Comparison of ENCODE assay signal across 8 mouse cellular contexts in the genomic region with DNA sequence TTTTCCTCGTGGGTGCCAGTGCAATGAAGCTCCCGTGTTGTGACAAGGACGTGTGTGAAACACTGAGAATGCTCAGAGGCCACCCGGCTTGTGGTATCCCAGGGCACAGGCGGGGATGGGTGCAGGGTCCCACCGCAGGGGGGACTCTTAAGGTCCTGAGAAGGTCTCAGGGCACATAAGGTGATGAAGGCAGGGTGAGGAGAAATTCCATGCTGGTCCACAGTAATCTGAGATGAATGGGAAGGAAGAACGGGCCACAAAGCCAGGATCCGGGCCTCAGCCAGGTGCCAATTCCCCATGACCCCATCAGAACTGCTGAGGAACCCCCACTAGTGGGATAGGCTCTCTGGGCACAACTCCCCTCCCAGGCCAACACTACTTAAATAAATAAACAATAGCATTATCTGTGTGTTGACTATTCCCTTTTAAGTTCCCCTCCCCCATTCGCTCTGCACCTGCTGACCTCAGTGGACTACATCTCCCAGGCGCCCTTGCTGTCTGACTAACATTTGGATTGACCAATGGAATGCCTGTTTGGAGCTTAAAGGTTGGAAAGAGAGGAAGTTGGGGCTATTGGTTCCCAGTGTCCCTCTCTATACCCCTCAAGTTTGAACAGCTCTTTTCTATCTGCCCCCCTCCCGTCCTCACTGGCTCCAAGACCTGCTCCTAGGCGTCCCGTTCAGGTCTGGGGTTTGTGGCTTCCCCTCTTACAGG. TPM values are rescaled to one million over a fixed set of nuclear protein-coding genes. Genes with fewer than 3 reads are reported as not detected.
DNase-seq lines count a peak whose midpoint lies in the region; ATAC-seq and TF ChIP-seq lines count a peak whose summit lies in the region.

No protein-coding gene starts in this region.

- no peak for TF ChIP-seq POLR2A in thymus, adult 2 months (IDR thresholded peaks at IDR 0.05; ENCODE audit: control insufficient read depth, extremely low read depth, insufficient read depth, low read length, poor library complexity)

- no peak overlapping the region for H3K27ac ChIP-seq in intestine, postnatal 0 days (ENCODE audit: low read depth, low read length)
- no peak overlapping the region for H3K27ac ChIP-seq in liver, embryonic 16.5 days (ENCODE audit: low read length)
- no peak overlapping the region for H3K27ac ChIP-seq in thymus, adult 2 months (ENCODE audit: control insufficient read depth, insufficient read depth, low read length)

- H3K9ac ChIP-seq in intestine, postnatal 0 days (ENCODE audit: low read depth, low read length): no peak overlapping the region
- H3K9ac ChIP-seq in liver, embryonic 16.5 days (ENCODE audit: low read depth, low read length): no peak overlapping the region

- no peak overlapping the region for H3K4me3 ChIP-seq in intestine, postnatal 0 days (ENCODE audit: low read depth, low read length)
- H3K4me3 ChIP-seq in liver, embryonic 16.5 days (ENCODE audit: low read depth, low read length): no peak overlapping the region
- H3K4me3 ChIP-seq in thymus, adult 2 months (ENCODE audit: control insufficient read depth, insufficient read depth, low read length): no peak overlapping the region

- peaks cover 21% of the 10 kb centered on the region; the same call in 1 of the 2 replicates for H3K27me3 ChIP-seq in intestine, postnatal 0 days (replicated peaks; ENCODE audit: control insufficient read depth, insufficient read depth, low read length)
- peaks cover 25% of the 10 kb centered on the region for H3K27me3 ChIP-seq in liver, embryonic 16.5 days (ENCODE audit: control insufficient read depth, insufficient read depth, low read depth, low read length)
- peaks cover 9% of the 10 kb centered on the region for H3K27me3 ChIP-seq in thymus, adult 2 months (ENCODE audit: control insufficient read depth, insufficient read depth, low read length)

- H3K4me1 ChIP-seq in intestine, postnatal 0 days (replicated peaks; ENCODE audit: control insufficient read depth, insufficient read depth, low read length): 0 out of 2 replicates have a peak, but pooled peaks cover 3% of the 10 kb centered on the region
- H3K4me1 ChIP-seq in liver, embryonic 16.5 days (ENCODE audit: control insufficient read depth, low read depth, low read length): peaks cover 2% of the 10 kb centered on the region; the same call in 1 of the 2 replicates
- peaks cover 10% of the 10 kb centered on the region for H3K4me1 ChIP-seq in thymus, adult 2 months (replicated peaks; ENCODE audit: control insufficient read depth, insufficient read depth, low read length)

- ATAC-seq in intestine, postnatal 0 days: peak; percentile 28; the same call in 1 of the 2 replicates
- peak; percentile 51 for ATAC-seq in liver, embryonic 16.5 days (ENCODE audit: low read depth)

- H3K36me3 ChIP-seq in intestine, postnatal 0 days (ENCODE audit: control insufficient read depth, insufficient read depth): no peaks in the 10 kb centered on the region
- H3K36me3 ChIP-seq in liver, embryonic 16.5 days (ENCODE audit: control insufficient read depth, insufficient read depth): no peaks in the 10 kb centered on the region
- H3K36me3 ChIP-seq in thymus, adult 2 months (ENCODE audit: control insufficient read depth, insufficient read depth, low read length): no peaks in the 10 kb centered on the region

- peak overlapping the region; percentile 57 for H3K4me2 ChIP-seq in intestine, postnatal 0 days (replicated peaks; ENCODE audit: low read depth)
- no peak overlapping the region for H3K4me2 ChIP-seq in liver, embryonic 16.5 days (ENCODE audit: low read depth, low read length)

- intact Hi-C loops in gastrocnemius, postnatal 14 days (cut with DNase I; ENCODE audit: low total_unique reads): loop anchor here (10.0 kb wide), 2 partner anchors 109 to 179 kb away; no protein-coding TSS in a partner anchor

- peak; percentile 57 to 78 for DNase-seq in adrenal gland, adult (ENCODE audit: inconsistent age in 2 of 2, low spot score in 1 of 2)
- no peak for DNase-seq in adrenal gland, adult 18-20 months (ENCODE audit: low spot score in 2 of 2)
- peak; percentile 64 for DNase-seq in cerebellum, adult 8-10 months
- DNase-seq in gastrocnemius, postnatal 14 days: peak; percentile 43
- peak; percentile 79 for DNase-seq in retina, embryonic 14.5 days (ENCODE audit: low spot score)
- DNase-seq in thymus, adult 2 months: no peak

- WGBS in intestine, postnatal 0 days: 41% methylated on average over 13 of the region's 13 CpGs
- 36% methylated on average over 13 of the region's 13 CpGs for WGBS in liver, embryonic 16.5 days (ENCODE audit: insufficient replicate concordance)
- 50% methylated on average over 13 of the region's 13 CpGs for WGBS in thymus, adult 2 months

- no peak for TF ChIP-seq CTCF in intestine, postnatal 0 days (IDR thresholded peaks at IDR 0.05; ENCODE audit: low read depth)
- TF ChIP-seq CTCF in thymus, adult 2 months (IDR thresholded peaks at IDR 0.05; ENCODE audit: borderline replicate concordance, control insufficient read depth, extremely low read depth, insufficient read depth, low read length, poor library complexity): no peak

- H3K9me3 ChIP-seq in intestine, postnatal 0 days (ENCODE audit: control insufficient read depth): 0 out of 2 replicates have a peak, but pooled peaks cover 4% of the 10 kb centered on the region
- H3K9me3 ChIP-seq in liver, embryonic 16.5 days (replicated peaks; ENCODE audit: control insufficient read depth, low read length): 0 out of 2 replicates have a peak, but pooled peaks cover 3% of the 10 kb centered on the region

RNA-seq across cellular contexts. Expression of a gene that starts 4.4 kb away (rescaled TPM):
- 10 to 100 TPM; 11.4 to 15.0 TPM for total RNA-seq in adrenal gland, adult 18-20 months (2021)
- 1 to 10 TPM; 1.1 to 1.6 TPM for total RNA-seq in gastrocnemius, postnatal 14 days (2021)
- 1.5 and 1.9 TPM in 2 replicates for polyA plus RNA-seq in intestine, postnatal 0 days (2015; fragmentation: Nextera tagmentation; extraction: Ambion mirVana)
- 1.4 and 3.1 TPM in 2 replicates for polyA plus RNA-seq in liver, embryonic 16.5 days (2015; fragmentation: Nextera tagmentation; extraction: Ambion mirVana)
- polyA plus RNA-seq in thymus, adult 2 months (2012; rRNA removed): 0.18 and 0.75 TPM in 2 replicates

RNA-seq across cellular contexts. Expression of a gene that starts 46.5 kb away (rescaled TPM):
- not detected for total RNA-seq in adrenal gland, adult 18-20 months (2021)
- 1,000 to 10,000 TPM in 1 of 2 experiments, 100 to 1,000 TPM in 1; 675 to 1,272 TPM for total RNA-seq in gastrocnemius, postnatal 14 days (2021)
- not detected in 2 replicates for polyA plus RNA-seq in intestine, postnatal 0 days (2015; fragmentation: Nextera tagmentation; extraction: Ambion mirVana)
- polyA plus RNA-seq in liver, embryonic 16.5 days (2015; fragmentation: Nextera tagmentation; extraction: Ambion mirVana): 1.9 and 2.3 TPM in 2 replicates
- polyA plus RNA-seq in thymus, adult 2 months (2012; rRNA removed): 0.79 and 169 TPM in 2 replicates

Comparison
In these comparisons a context has a peak if more than half of its experiments do, and no peak if none do; other contexts are left out.
1. DNase-seq: peak in adrenal gland, adult (2 of 2), cerebellum, adult 8-10 months (single experiment), gastrocnemius, postnatal 14 days (single experiment) and retina, embryonic 14.5 days (single experiment); none in adrenal gland, adult 18-20 months (0 of 2) and thymus, adult 2 months (single experiment).